Mouse (Mus musculus): ENCODE measurements at regions not wholly inside any gene's neighbourhood (a gene's known extent, or its start where the extent isn't known, plus 50 kb on each side); places are given as distances from the start of the nearest gene placed in this dataset.

- in situ Hi-C loops (cut with MboI, MseI) = no loop called here
These were observed 571.8 kb downstream of the Car8 start for GRCm38 (mm10) chr4:7666935-7667594.

DNA sequence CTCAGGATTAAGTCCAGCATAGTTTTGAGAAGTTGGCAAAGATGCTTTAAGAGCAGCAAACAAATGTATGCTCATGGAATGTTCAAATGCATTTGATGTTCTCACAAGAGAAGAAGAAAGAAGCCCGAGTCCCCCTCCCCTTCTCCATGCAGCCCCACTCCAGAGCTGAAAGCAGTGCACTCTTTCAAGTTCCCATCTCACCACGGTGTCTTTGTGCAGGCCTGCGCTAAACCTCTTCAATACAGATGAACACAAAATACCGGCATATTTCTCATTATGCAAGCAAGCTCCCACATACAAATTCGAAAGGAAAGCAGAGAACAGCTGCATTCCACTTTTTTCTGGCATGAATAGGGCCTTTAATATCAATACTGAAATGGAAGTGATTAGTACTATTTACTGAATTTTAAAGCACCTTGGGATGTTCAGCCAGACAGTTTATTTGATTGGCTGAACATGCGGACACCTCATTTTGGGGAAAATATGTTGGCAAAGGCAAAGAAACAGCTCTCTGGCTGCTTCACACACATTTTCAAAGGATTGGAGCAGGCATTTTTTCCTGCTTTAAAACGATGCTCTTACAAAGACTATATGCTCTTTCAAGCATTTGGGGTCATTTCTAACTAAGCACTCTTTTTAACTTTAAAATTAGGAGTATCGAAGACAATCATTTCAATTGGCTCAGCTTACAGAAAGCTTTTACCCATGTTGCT is 595.8 kb downstream of the Car8 start:
- in situ Hi-C loops (cut with MboI, MseI) = no loop called here

GRCm38 (mm10) chr4:7597671-7598390 is 641.0 kb downstream of the Car8 start:
- in situ Hi-C loops (cut with MboI, MseI) = no loop called here

DNA sequence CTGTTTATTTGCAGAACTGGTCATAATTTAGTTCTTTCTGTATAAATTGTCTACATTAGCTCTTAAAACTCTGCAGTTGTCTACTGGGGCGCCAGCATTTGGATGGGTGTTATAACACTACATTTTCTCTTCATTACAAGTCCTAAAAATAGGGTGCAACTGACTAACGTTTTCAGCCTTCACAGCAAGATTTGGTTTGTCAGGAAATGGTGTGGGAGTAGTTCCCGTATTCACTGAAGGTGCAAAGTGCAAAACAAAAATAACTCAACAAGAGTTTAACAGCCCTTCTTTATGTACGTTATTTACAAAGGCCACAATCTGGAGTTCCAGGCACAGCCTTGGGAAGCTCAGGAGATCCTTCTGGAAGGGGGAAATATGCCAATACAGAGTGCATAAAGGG is 642.7 kb downstream of the Car8 start:
- in situ Hi-C loops (cut with MboI, MseI) = no loop called here

GRCm38 (mm10) chr4:7583851-7584250 is 655.0 kb downstream of the Car8 start:
- in situ Hi-C loops (cut with MboI, MseI) = no loop called here

- in situ Hi-C loops (cut with MboI, MseI) = no loop called here
These were observed 656.9 kb downstream of the Car8 start for GRCm38 (mm10) chr4:7581931-7582330.

GRCm38 (mm10) chr4:7581220-7581916 is 657.5 kb downstream of the Car8 start:
- in situ Hi-C loops (cut with MboI, MseI) = no loop called here

DNA sequence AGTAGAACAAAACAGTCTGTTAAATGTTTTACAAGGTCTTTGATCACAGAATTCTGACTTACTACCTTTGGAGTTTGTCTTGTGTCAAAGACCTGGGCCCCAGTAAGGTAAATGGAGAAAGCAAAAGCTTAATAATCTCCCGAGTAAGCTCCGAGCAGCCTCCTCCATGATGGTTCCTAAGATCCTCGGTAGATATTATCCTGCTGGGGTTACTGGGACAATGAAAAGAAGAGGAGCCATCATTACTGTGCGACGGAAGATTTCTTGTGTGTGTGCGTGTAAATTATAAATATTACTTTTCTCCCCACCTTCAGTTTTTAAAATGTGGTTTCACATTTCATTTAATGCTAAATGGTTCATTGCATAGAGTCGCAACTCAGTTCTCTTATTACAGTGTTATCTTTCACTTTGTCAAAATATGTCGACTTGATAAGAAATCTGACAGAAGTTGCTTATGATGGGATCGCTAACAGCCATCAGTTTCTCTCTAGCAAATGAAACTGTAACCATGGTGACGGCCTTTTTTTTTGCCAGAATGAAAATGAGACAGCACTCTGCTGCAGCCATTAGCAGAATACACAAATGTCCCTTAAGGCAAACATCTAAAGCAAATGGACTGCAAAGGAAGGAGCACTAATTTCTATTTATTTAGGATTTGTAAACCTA is 658.2 kb downstream of the Car8 start:
- in situ Hi-C loops (cut with MboI, MseI) = no loop called here

GRCm38 (mm10) chr4:7574011-7574410 is 664.8 kb downstream of the Car8 start:
- in situ Hi-C loops (cut with MboI, MseI) = loop anchor here in 1 of 2 experiments (10.0 kb wide), 1 partner anchor 771 kb away; no protein-coding TSS in a partner anchor

DNA sequence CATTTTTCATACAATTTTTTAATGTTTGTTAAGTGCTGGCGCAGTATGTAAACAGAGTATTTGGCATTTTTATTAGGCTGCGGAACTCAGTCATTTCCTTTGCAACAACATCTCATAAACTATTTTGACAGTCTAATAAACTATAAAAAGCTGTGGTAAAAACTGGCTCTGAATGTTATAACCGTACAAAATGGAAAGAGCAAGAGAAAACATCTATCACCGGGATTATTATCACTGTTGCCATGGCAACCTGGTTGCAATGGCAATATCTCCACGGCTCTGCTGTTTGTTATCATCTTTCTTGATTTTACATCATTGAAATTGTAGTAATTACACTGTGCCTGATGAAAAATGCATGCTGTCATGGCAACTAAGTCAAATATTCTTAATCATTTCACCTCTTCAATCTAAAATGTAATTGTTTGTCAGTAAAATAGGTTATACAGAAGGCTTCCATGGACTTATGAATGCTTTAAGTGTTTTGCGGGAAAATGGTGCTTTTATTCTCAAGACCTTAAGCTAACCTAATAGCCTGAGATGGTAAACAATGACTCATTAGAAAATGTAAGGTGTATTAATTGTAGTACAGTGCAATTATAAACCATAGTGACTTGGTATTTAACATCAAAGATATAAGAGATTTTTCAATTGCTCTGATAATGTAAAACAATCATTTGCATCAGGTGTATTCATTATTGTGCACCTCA is 671.0 kb downstream of the Car8 start:
- in situ Hi-C loops (cut with MboI, MseI) = loop anchor here in 1 of 2 experiments (10.0 kb wide), 1 partner anchor 327 kb away; no protein-coding TSS in a partner anchor

GRCm38 (mm10) chr4:7559867-7560832 is 678.7 kb downstream of the Car8 start:
- in situ Hi-C loops (cut with MboI, MseI) = loop anchor here (10.0 kb wide), 2 partner anchors 335 to 1155 kb away; no protein-coding TSS in a partner anchor

- in situ Hi-C loops (cut with MboI, MseI) = loop anchor here in 1 of 2 experiments (10.0 kb wide), 1 partner anchor 1156 kb away; no protein-coding TSS in a partner anchor
These were observed 680.1 kb downstream of the Car8 start for GRCm38 (mm10) chr4:7558721-7559120.

DNA sequence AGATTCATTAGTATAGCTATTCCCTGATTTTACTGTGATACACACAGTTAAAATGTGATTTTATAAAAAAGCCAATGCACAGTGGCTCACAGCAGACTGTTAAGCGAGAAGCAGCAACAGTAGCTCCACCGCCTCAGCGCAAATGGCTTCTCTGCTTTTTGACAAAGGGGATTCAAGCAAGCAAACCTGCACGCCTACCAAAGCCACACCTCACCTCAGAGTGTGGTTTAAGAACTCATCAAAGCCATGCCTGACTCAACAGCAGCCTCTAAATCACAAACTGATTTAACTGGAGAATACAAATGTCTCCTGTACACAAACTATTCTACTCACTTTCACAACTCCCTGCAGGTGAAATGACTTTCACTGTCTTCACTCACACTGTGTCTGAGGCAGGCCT is 704.5 kb downstream of the Car8 start:
- in situ Hi-C loops (cut with MboI, MseI) = no loop called here

- in situ Hi-C loops (cut with MboI, MseI) = no loop called here
These were observed 711.1 kb downstream of the Car8 start for GRCm38 (mm10) chr4:7527718-7528117.

- in situ Hi-C loops (cut with MboI, MseI) = no loop called here
These were observed 725.8 kb downstream of the Car8 start for GRCm38 (mm10) chr4:7513081-7513480.

GRCm38 (mm10) chr4:7485552-7485951 is 753.3 kb downstream of the Car8 start:
- in situ Hi-C loops (cut with MboI, MseI) = no loop called here

DNA sequence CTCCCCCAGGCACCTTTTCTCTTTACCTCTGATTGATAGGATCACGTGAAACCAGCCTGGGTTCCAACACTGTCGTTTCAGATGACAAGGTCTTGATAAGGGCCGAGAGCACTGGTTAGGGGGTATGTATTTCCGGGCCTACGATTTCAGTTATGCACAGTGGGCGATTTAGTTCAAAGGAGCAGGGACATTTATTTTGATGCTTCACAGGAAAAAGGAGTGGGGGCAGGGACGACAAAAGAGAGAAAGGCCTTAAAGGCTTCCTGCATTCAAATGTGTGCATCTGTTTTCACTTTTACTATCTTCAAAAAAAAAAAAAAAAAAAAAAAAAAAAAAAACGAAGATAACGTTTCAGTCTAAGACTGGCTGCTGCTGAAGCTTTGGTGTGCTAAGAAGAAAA is 783.7 kb downstream of the Car8 start:
- in situ Hi-C loops (cut with MboI, MseI) = no loop called here

- in situ Hi-C loops (cut with MboI, MseI) = no loop called here
These were observed 786.2 kb downstream of the Car8 start for GRCm38 (mm10) chr4:7452678-7453077.

DNA sequence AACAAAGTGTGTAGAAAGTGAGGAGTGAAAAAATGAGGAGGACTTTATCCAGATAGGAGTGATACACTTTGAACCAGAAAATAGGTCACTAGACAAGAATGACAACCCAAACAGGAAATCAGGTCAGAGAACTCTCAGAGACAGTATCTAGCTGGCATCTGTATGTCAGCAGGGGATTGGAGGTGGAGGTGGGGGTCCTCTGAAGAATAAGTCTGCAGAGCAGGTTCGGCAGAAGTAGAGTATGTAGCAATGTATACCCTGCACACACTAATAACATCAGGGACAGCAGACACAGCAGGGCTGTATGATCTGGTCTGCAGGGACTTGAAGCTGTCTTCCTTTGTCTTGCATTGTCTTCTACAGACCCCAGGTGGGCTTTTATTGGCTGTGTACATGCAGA is 787.9 kb downstream of the Car8 start:
- in situ Hi-C loops (cut with MboI, MseI) = no loop called here
